Mouse (Mus musculus) MEL-GATA-1-ER (cell line): ENCODE measurements around the gene Rnf32.

ENCODE experiments used
- DNase-seq: peaks from one replicate; pipeline ENCODE4 v3.0.0-alpha.2; 2012; ENCODE audit warnings: low read depth; ENCODE audit errors: extremely low read depth

Gene Rnf32

GRCm38 (mm10) chr5:29195570-29196263, at the start of gene Rnf32:
Gene Rnf32 (plus strand): TSS chr5:29195992.
- no peak for DNase-seq

- DNase-seq, result no peak
These were observed 45.6 kb upstream of the Rnf32 start for GRCm38 (mm10) chr5:29150146-29150545.

- no peak for DNase-seq
These were observed 35.9 kb upstream of the Rnf32 start for GRCm38 (mm10) chr5:29159849-29160248.

GRCm38 (mm10) chr5:29166947-29167346, 28.8 kb upstream of the Rnf32 start:
- no peak for DNase-seq

- DNase-seq, result no peak
These were observed 25.6 kb upstream of the Rnf32 start for GRCm38 (mm10) chr5:29170193-29170592.

- no peak for DNase-seq
These were observed 24.6 kb upstream of the Rnf32 start for GRCm38 (mm10) chr5:29171165-29171564.

- DNase-seq, result no peak
These were observed 9.0 kb upstream of the Rnf32 start for GRCm38 (mm10) chr5:29186798-29187197.

GRCm38 (mm10) chr5:29195231-29195569, 592 bp upstream of the Rnf32 start:
- no peak for DNase-seq

GRCm38 (mm10) chr5:29196264-29196658, 469 bp downstream of the Rnf32 start:
- DNase-seq, result no peak

GRCm38 (mm10) chr5:29197187-29197586, 1.4 kb downstream of the Rnf32 start:
- no peak for DNase-seq

GRCm38 (mm10) chr5:29198960-29199488, 3.2 kb downstream of the Rnf32 start:
- no peak for DNase-seq

GRCm38 (mm10) chr5:29199868-29200267, 4.1 kb downstream of the Rnf32 start:
- DNase-seq, result no peak

GRCm38 (mm10) chr5:29205690-29206089, 9.9 kb downstream of the Rnf32 start:
- DNase-seq, result no peak

GRCm38 (mm10) chr5:29211980-29212555, 16.3 kb downstream of the Rnf32 start:
- DNase-seq, result no peak

- DNase-seq, result no peak
These were observed 22.2 kb downstream of the Rnf32 start for GRCm38 (mm10) chr5:29217997-29218396.

- DNase-seq, result no peak
These were observed 28.3 kb downstream of the Rnf32 start for GRCm38 (mm10) chr5:29224089-29224488.

- DNase-seq, result no peak
These were observed 34.7 kb downstream of the Rnf32 start for GRCm38 (mm10) chr5:29230481-29230880.

GRCm38 (mm10) chr5:29238379-29238778, 42.6 kb downstream of the Rnf32 start:
- DNase-seq, result no peak

GRCm38 (mm10) chr5:29244769-29245168, 49.0 kb downstream of the Rnf32 start:
- DNase-seq, result no peak

GRCm38 (mm10) chr5:29250795-29251495, 55.2 kb downstream of the Rnf32 start:
- DNase-seq, result no peak

GRCm38 (mm10) chr5:29251496-29251873, 55.7 kb downstream of the Rnf32 start:
- no peak for DNase-seq

GRCm38 (mm10) chr5:29253876-29254275, 58.1 kb downstream of the Rnf32 start:
- DNase-seq, result no peak

- DNase-seq, result no peak
These were observed 75.1 kb downstream of the Rnf32 start for GRCm38 (mm10) chr5:29270879-29271278.
